Comparison of ENCODE assay signal across 19 mouse cellular contexts in genomic region chr1:119152776-119153175, GRCm38 (mm10).
DNase-seq lines count a peak whose midpoint lies in the region; ATAC-seq lines count a peak whose summit lies in the region.
"Had no signal": no experiment of that assay in that cellular context is flagged by ENCODE, and none has a peak within 500 bp of the region (broad histone marks: within the 10 kb centered on the region; RNA-seq: fewer than 3 reads in every experiment).

No protein-coding gene starts in this region.

- H3K36me3 ChIP-seq in limb, embryonic 10.5 days, result no peaks in the 10 kb centered on the region
- H3K36me3 ChIP-seq: embryonic facial prominence, embryonic 15.5 days; heart, embryonic 12.5 days; liver, embryonic 12.5 days; lung, embryonic 15.5 days; neural tube, embryonic 12.5 days had no signal

- peak; percentile 35 for DNase-seq in adrenal gland, adult 2 months
- DNase-seq in adrenal gland, postnatal 4 days (ENCODE audit: low spot score in 2 of 2), result no peak
- peak; percentile 16 to 36 for DNase-seq in kidney, postnatal 4 days
- no peak for DNase-seq in kidney, postnatal 25 days
- no peak for DNase-seq in limb, embryonic 10.5 days (ENCODE audit: low spot score)
- DNase-seq in testis, postnatal 14 days (ENCODE audit: low spot score), result peak; percentile 8
- DNase-seq in left cerebral cortex, postnatal 4 days, result no peak
- DNase-seq: cerebellum, adult 11-12 months; heart, postnatal 36 days; spleen, adult 18-20 months; thymus, postnatal 25 days had no signal

- H3K4me3 ChIP-seq in limb, embryonic 10.5 days, result no peak overlapping the region
- H3K4me3 ChIP-seq: embryonic facial prominence, embryonic 15.5 days; forebrain, embryonic 13.5 days; heart, embryonic 12.5 days; liver, embryonic 12.5 days; lung, embryonic 15.5 days; neural tube, embryonic 12.5 days had no signal

- H3K9me3 ChIP-seq in limb, embryonic 10.5 days (replicated peaks), result no peaks in the 10 kb centered on the region
- H3K9me3 ChIP-seq: embryonic facial prominence, embryonic 15.5 days; liver, embryonic 12.5 days; lung, embryonic 15.5 days; neural tube, embryonic 12.5 days had no signal

- no peak for ATAC-seq in megakaryocyte, adult 5-6 weeks (ENCODE audit: poor library complexity, severe bottlenecking)
- ATAC-seq: forebrain, embryonic 13.5 days; hindbrain, embryonic 16.5 days; liver, embryonic 12.5 days had no signal

- intact Hi-C loops in left cerebral cortex, postnatal 4 days (cut with DNase I), result no loop called here

- H3K27ac ChIP-seq in limb, embryonic 10.5 days, result peak overlapping the region; percentile 43; the same call in 1 of the 2 replicates
- H3K27ac ChIP-seq: embryonic facial prominence, embryonic 15.5 days; forebrain, embryonic 13.5 days; liver, embryonic 12.5 days; lung, embryonic 15.5 days; neural tube, embryonic 12.5 days had no signal

- no peaks in the 10 kb centered on the region for H3K27me3 ChIP-seq in limb, embryonic 10.5 days (ENCODE audit: low read depth, poor library complexity, severe bottlenecking)
- H3K27me3 ChIP-seq: embryonic facial prominence, embryonic 15.5 days; forebrain, embryonic 13.5 days; heart, embryonic 12.5 days; liver, embryonic 12.5 days; lung, embryonic 15.5 days; neural tube, embryonic 12.5 days had no signal

- WGBS in limb, embryonic 10.5 days, result 85% methylated on average over 6 of the region's 6 CpGs

- 0 out of 2 replicates have a peak, but pooled peaks cover 4% of the 10 kb centered on the region for H3K4me1 ChIP-seq in limb, embryonic 10.5 days
- H3K4me1 ChIP-seq: embryonic facial prominence, embryonic 15.5 days; forebrain, embryonic 13.5 days; heart, embryonic 12.5 days; liver, embryonic 12.5 days; lung, embryonic 15.5 days; neural tube, embryonic 12.5 days had no signal

Comparison
In these comparisons a context has a peak if more than half of its experiments do, and no peak if none do; other contexts are left out.
1. DNase-seq: peak in adrenal gland, adult 2 months (single experiment), kidney, postnatal 4 days (2 of 2) and testis, postnatal 14 days (single experiment); none in adrenal gland, postnatal 4 days (0 of 2), kidney, postnatal 25 days (0 of 2), limb, embryonic 10.5 days (single experiment) and left cerebral cortex, postnatal 4 days (single experiment).